Mouse (Mus musculus) gastrocnemius, postnatal 36 days (tissue): ENCODE results near the gene Pde1c. TPM values are rescaled to one million over a fixed set of nuclear protein-coding genes. Genes with fewer than 3 reads are reported as not detected.

Experiments used
- microRNA-seq, 2 experiments: library from miRNA; unstranded; fragments of <30 nt; microRNA quantifications; one replicate each; pipeline ENCODE4 v1.2.0; 2021
- total RNA-seq, 2 experiments: library from RNA; stranded (reverse); gene quantifications; 2 replicates each; pipeline ENCODE4 v1.2.3; 2021

Gene Pde1c
- total RNA-seq, 2 experiments from 2014 or later, result 0.41 to 0.47 TPM

Small RNAs within 50 kb of the gene (microRNA-seq; reads per million reads assigned to microRNA genes)
- gene Gm44413, result 0 reads per million in 2 experiments

Other genes with a start within 250 kb of the Pde1c start
- 10 to 100 TPM; 12.1 to 14.8 TPM for gene Lsm5, start 135.6 kb upstream of the Pde1c start, total RNA-seq
- gene Avl9, start 145.8 kb upstream of the Pde1c start, total RNA-seq, result 1 to 10 TPM; 2.7 to 4.0 TPM
- gene Kbtbd2, start 228.7 kb upstream of the Pde1c start, total RNA-seq, result 10 to 100 TPM; 19.3 to 21.0 TPM